Mouse (Mus musculus) gastrocnemius, postnatal 4 days (tissue): ENCODE data around the gene Lactbl1. TPM values are rescaled to one million over a fixed set of nuclear protein-coding genes. Genes with fewer than 3 reads are reported as not detected.

Source experiments
- DNase-seq, 2 experiments: peaks; one replicate each; pipeline ENCODE4 v3.0.0; 2021 to 2022; ENCODE audit warnings: low spot score in 2 of 2, mixed read lengths in 2 of 2
- long read RNA-seq, 2 experiments: library from polyadenylated mRNA; stranded (forward); transcript quantifications; one replicate each; pipeline ENCODE4 v2.0.0; 2021
- total RNA-seq, 2 experiments: library from RNA; stranded (reverse); gene quantifications; 2 replicates each; pipeline ENCODE4 v1.2.3; 2021

Lactbl1 gene
- total RNA-seq, result not detected
- long read RNA-seq, experiment 1, result 0 reads
- long read RNA-seq, experiment 2, result 0 reads

DNA sequence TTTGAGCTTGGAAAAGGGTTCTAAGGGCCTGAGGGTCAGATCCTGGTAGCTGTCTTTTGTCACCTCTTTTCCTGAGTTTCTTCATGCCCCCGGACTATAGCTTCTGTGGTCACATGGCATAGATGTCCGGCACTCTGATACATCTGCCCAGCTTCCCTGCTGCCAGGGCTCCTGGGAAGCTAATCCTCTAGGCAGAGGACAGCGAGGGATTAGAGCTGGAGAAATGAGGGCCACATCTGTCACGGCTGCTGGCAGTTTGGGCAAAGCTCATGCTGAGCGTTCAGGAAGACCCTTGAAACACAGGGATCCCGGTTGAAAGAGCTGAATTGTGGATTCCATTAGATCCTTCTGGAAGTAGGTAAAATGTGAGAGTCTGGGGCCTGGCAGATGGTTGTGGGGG, at the start of gene Lactbl1:
Gene Lactbl1 (plus strand): TSS at position 234 of the 400 bp plus-strand sequence.
- no peak for DNase-seq

DNA sequence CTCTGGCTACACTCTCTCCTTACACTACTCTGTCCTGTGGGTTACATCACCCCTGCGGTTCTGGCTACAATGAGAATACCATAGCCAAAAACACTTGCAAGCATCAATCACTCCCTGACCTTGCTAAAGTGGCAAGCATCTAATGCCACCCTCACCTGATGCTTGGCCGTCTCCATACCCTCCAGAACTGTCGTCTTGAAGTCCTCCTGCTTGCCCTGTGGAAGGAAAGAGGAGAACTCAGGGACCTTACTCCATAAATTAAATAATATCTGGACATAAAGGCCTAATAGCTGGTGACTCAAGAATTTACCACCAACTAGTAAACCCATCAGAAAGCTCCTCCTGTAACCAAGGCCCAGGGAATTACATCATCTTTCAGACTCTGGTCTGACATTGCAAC, 40.5 kb upstream of the Lactbl1 start:
- no peak for DNase-seq

DNA sequence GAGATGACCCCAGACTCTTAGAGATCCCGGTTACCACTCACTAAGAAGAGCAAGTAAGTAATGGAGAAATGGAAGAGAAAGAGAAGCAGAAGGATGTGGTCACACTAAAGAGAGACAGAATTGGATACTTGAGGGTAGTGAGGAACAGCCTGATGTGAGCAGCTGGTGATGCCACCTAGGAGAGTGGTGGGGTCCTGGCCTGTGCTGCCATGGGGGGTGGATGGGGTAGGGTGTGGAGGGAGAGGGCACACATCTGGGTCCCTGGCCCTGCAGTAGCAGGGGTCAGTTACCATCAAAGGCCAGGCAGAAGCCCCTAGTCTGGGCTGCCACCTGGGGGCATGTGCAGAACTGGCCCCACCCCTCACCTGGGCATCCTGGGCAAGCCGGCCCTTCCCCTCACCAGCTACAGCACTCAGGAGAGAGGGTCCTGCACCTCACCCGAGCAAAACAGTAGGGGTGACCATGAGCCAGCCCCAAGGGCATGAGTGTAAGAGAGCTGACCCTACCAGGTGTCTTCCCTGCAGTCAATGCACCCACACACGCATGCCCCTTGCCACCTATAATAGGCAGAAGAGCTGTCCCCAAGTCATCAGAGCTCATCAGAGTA, 35.1 kb upstream of the Lactbl1 start:
- no peak for DNase-seq

DNA sequence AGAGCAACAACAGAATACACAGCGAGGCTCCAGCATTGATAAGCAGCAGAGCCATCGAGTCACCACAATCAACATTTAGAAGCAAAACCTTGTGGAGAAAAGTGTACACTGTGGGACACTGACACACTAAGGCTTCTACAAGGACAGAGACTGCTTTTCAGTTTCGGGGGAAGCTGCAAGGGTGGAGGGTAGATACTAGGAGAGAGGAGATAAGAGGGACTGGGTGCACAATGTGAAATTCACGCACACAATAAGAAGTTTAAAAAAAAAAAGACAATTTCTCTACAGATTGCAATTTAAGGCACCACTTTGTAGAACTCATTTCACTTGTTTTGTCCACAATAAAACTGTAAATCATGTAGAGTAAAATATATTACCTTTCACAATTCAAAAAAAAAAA, 34.4 kb upstream of the Lactbl1 start:
- no peak for DNase-seq

DNA sequence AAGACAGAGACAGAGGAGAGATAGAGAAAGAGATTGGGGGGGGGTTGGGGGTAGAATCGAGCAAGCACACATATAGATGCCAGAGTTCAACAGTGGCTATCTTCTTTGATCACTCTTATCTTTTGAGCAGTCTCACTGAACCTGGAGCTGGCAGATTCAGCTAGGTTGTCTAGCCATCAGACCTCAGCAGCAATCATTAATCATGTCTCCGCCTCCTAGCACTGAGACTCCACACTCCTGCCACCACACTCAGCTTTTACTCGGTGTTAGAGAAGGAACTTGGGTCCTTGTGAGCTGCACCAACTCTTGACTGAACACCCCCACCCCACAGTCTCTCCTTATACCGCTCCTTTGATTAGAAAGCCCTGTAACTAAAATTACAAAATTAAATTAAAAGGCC, 30.3 kb upstream of the Lactbl1 start:
- no peak for DNase-seq

DNA sequence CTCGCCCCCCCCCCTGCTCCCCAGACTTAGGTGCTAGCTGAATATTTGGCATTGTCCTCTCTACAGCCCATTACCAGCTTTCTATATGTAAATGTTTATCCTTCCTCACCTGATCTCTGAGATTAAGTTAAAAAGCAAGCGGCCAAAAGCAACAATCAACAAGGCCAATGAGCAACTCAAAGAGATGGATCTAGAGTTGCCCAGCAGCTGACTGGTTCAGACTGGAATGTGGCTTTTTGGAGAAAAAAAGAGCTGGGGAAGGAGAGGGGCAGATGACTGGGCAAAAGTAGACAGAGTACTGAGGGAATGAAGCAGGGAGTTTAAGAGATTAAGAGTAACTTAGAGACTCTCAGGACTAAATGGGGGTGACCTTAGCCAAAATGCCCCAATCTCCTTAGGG, 28.4 kb upstream of the Lactbl1 start:
- no peak for DNase-seq

DNA sequence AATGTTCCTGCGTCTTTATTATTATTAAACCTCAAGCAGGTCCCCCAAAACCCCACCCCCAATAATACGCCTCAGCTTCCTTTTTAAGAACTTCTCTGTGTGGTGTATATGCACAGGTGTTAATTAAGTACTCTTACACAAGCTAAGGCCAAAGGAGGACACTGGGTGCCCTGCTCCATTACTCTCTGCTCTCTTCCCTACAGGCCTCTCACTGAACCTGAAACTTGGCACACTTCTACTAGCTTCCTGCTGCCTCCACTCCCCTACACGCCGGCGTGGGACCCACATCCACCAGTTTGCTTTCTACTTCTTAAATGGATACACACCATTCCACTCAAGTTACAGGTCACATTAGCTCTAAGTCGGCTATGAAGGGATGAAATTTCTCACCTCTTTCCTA, 27.2 kb upstream of the Lactbl1 start:
- no peak for DNase-seq

DNA sequence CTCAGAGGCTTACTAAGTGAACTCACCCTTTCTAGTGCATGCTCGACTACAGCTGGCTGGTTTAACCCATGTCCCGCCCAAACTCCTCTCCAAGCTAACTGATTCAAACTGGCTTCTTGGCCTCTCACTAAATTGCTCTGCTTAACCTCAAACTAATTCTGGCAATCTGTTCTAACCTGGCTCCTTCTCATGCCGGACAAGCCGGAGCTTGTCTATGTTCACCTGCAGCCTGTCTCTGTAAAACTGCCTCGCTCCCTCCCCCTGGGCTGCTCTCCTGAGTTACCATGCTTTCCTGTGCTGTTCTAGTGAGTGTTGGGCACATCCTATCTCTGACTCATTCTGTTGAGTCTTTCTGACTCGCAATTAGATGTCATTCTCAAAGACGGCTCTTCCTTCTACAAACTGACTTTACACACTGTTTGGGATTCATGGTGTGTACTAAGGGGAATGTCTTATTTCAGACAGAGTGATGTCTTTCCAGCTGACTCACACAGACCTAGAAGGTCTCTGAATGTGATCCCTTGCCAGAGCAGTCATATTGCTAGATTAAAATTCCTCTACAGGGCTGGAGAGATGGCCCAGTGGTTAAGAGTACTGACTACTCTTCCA, 24.0 kb upstream of the Lactbl1 start:
- no peak for DNase-seq

DNA sequence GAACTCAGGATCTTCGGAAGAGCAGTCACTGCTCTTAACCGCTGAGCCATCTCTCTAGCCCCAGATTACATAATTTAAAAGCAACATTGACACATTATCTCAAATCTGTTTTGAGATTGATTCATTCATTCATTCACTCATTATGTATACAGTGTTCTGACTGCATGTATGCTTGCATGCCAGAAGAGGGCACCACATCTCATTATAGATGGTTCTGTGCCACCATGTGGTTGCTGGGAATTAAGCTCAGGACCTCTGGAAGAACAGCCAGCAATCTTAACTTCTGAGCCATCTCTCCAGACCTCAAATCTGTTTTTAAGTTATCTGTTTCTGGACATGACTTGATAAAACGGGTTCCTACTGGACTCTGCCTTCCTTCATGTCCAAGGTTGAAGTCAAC, 22.6 kb upstream of the Lactbl1 start:
- DNase-seq, result no peak

DNA sequence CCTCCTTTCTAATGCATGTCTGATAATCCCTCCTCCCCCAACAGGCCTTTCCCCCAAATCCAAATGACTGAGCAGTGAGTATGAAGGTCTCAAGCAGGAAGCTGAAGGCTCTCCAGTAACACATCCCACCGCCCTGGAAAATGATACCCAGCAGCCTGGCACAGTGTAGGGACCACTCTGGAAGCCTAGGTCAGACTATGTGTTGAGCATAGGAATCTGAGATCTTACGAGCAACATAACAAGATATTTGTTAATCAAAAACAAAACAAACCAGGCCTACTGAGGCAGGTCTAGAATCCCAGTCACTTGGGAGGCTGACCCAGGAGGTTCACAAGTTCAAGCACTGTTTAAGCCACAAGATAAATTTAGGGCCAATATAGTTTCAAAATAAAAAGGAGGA, 21.9 kb upstream of the Lactbl1 start:
- no peak for DNase-seq

DNA sequence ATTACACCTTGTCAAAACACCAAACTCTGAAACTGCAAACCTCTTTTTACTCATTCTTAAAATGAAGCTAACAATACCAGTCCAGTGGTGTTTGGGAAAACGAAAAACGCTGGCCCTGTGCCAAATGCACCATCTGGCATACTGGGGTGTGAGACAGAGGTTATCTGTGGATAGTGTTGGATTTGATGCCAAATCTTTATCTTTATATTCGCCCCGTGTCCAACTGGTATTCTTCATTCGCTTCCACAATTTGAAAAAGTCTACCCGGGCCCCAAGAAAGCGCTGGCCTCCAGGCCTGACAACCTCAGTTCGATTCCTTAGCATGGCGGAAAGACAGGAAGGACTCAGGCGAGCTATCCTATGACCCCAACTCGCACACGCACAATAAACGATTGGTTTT, 20.9 kb upstream of the Lactbl1 start:
- DNase-seq, result peak; percentile 40 to 71

DNA sequence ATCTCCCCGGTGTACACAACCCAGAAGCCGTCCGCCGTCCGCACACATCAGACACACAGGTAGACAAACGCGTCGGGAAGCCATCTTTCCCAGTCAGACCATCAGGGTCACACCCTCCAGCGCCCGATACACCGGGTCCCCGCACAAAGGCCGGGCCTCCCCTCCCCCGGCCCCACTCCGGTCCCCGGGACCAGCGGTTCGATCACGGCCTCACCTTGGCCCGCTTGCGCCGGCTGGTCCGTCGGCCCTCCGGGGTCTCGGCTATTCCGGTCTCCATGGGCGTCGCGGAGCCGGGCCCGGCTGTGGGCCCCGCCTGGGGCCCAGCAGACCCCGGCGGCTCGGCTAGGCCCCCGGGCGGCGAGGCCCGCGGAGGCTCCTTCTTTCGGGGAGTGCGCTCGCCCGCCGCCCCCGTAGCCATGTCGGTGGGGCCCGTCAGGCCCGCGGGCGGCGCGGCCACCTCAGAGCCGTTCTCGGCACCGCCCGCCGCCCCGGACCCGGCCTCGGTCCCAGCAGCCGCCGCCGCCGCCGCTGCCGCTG, 20.3 kb upstream of the Lactbl1 start:
- DNase-seq, result peak in 1 of 2 experiments; percentile 43

DNA sequence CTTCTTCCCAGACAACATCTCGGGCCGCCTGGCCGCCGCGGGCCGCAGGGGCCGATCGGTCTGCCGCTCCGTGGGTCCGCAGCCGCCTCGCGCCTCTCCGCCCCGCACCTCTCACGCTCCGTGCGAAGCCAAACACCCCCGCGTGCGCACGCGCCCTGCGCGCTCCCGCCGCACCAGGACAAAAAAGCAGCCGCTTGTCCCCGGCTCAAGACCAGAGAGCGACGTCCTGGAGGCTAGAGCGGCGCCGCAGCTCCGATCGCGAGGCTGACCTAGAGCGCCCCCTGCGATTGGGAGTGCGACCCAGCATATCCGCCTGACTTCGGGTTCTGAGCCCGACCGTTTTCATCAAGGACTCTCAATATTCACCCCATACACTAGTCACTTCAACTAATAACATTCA, 19.9 kb upstream of the Lactbl1 start, which contains the start of gene Kdm1a:
Gene Kdm1a (minus strand): TSS at position 156 of the 400 bp plus-strand sequence.
- peak; percentile 90 to 96 for DNase-seq

DNA sequence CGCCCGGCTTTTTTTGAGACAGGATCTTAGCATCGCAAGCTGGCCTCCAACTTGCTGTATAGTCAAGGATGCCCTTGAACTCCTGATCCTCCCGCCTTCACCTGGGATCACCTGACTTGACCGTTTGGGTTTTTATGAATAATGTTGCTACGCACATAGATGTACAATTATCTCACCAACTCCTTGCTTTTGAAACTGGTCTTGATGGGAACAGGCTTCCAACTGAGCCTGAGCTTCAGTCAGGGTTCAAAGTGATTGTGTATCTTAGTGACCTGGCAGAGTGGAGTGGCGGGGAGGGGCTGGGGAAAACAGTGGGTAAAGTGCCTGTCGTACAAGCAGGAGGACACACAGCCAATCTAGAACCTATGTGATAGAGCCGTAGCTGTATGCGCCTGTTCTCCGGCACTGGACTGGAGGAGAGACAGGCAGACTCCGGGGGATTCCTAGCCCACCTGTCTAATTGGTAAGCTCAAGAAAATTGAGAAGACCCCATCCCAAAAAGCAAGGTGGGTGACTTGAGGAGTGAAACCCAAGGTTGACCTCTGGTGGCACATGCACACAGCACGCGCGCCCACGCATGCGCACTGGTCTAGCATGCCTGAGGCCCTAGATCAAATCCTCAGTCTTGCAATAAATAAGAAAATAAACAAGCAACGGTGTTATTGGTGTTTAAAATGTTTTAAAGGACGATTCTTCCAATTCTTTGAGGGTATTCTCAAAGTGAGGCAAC, 16.5 kb upstream of the Lactbl1 start:
- no peak for DNase-seq

DNA sequence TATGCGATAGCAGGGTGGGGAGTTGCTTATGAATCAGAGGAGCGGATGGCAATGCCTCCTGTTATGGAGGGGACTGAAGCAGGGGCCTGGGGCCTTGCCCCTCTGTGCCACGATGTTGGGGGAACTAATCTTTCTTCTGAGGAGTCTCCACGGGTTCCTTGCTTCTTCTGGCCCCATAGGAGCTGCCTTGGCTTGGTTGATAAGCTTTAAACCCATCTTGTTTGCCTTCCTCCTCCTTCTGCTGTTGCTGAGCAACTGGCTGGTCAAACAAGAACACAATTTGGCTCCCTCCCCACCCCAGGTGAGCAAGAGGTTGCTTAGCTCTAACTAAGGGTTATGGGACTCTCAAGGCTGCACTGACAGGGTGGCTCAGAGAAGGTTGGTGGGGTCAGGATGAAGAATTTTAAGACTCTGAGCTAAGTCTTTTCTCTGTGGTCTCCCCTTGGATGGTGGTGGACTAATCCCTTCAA, 12.0 kb upstream of the Lactbl1 start, which contains the start of gene Tex46:
Gene Tex46 (plus strand): TSS at position 51 of the 470 bp plus-strand sequence.
- no peak for DNase-seq

DNA sequence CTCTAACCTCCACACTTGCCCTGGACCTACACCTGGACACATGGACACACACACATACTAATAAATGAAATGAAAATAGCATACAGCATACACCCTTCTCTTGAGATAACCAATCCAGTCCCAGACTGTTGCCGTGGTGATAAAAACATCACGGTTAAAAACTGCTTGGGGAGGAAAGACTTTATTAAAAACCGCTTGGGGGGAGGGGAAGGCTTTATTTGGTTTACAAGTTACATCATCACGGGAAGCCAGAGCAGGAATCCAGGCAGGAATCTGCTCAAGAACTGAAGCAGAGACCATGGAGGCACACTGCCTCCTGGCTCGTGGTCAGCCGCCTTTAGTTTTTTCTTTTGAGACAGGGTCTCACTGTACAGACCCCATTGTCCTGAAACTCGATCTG, 8.8 kb upstream of the Lactbl1 start:
- no peak for DNase-seq

DNA sequence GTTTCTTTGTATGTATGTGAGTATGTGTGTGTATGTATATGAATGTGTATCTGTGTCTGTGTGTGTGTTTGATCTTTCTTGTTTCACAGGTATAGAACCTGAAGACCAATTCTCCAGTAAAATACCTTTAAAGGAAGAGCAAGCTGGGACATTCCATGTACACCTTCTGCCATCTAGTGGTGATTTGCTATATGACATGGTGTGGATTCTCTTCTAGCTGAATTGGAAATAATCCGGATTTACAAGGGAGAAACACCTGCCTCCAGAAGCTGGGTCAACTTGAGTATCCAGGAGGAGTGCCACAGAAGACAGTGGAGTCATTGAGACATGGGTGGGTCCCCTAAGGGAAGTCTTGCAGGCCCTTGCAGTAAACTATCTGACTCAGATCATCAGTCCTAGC, 1.1 kb upstream of the Lactbl1 start:
- no peak for DNase-seq

DNA sequence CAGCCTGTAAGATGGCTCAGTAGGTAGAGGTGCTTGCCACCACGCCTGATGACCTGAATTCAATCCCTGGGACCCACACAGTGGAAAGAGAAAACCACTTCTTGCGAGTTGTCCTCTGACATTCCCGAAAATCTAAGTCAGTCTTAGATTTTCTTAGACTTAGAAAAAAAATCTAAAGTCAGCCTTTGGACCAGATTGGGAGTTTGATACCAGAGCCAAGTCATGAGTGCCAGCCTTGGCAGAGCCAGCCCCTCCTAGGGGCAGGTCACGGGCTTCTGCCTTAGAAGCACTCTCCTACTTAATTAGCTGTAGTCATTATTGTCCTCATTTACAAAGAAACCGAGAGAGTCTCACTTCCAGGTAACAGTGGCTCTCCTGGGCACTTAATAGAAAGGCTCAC, 465 bp upstream of the Lactbl1 start:
- no peak for DNase-seq

DNA sequence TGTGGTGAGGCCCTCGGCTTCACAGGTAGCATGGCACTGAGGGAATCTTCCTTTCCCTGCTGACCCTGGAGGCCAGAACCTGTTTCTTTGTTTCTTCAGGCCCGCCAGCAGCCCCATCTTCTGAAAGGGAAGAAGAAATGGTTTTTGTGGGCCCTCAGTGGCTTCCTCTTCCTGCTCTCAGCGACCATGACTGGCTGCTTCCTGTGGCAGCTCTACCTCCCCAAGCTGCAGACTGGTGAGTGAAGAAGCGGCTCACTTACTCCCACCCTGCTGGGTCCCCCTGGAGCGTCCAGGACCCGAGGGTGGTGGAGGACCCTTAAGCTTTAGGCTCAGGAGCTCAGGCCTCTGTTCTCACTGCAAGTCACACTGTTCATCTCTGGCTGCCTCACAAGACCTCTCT, 4.2 kb downstream of the Lactbl1 start:
- DNase-seq, result no peak

DNA sequence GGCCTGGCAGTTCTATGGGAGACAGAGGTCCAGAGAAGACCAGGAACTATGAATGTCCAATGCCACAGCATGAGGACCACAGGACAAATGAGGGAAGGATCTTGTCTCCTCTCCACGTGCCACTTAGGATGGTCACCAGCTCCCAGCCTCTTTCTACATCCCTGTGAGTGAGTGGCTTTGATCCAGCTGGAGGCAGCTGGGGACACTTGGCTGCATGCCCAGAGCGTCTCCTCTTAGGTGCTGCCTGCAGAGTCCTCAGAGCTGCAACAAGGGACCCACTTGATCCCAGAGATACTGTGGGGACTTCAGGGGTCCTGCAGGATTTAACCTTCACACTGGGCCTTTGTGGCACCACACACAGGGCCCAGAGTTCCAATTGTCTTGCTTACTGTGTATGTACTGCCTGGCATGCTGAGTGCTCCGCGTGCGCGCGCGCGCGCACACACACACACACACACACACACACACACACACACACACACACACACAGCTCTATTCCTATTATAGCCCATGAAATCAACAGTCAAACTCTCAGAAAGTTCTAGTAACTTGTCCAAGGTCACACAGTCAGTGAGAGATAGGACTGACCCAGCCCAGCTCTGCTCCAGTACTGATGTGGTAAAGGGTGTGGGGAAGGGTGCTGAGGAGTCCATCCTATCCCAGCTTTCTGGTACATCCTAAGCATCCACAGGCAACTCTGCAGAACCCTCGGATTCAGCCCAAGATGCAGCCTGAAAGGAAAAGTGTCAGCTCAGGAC, 9.0 kb downstream of the Lactbl1 start:
- DNase-seq, result no peak

DNA sequence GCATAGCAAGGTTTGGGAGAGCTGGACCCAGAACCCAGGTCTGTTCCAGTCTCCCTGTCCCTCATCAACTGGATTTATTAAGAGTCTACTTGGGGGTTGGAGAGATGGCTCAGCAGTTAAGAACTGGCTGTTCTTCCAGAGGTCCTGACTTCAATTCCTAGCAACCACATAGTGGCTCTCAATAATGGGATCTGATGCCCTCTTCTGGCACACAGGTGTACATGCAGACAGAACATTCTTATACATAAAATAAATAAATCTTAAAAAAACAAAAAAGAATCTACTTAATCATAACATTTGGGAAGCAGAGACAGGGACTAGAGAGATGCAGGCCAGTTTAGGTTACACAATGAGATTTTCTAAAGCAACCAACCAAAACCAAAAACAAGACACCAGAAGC, 13.6 kb downstream of the Lactbl1 start:
- DNase-seq, result no peak
